Comparison of ENCODE assay signal across 22 mouse cellular contexts in the genomic region with DNA sequence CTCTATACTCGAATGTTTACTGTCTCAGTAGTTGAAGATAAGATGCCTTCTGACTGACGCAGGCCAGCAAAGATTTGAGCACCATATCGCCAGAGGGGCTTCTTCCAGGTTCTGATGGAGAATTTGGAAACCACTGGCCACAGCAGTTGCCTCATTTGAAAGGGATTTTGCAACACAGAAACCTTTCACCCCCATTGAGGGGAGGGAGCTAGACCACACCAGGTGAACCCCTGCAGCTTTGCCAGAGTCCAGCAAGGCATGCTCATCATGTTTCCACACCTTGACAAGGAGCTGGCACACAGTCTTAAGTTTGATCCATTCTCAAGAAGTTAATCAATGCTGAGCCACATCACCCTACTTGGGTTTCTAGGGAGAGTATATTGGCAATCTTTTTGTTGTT.
A peak's percentile ranks its signal among the peaks of the same experiment; 100 is the strongest.
DNase-seq lines count a peak whose midpoint lies in the region; ATAC-seq and TF ChIP-seq lines count a peak whose summit lies in the region.
"Had no signal": no experiment of that assay in that cellular context is flagged by ENCODE, and none has a peak within 500 bp of the region (broad histone marks: within the 10 kb centered on the region; RNA-seq: fewer than 3 reads in every experiment).

No protein-coding gene starts in this region.

- no peak for TF ChIP-seq CTCF in heart, adult 2 months (IDR thresholded peaks at IDR 0.05)
- no peak for TF ChIP-seq CTCF in liver, adult 2 months (IDR thresholded peaks at IDR 0.05; ENCODE audit: low read depth, low read length)
- TF ChIP-seq CTCF in liver, postnatal 0 days (IDR thresholded peaks at IDR 0.05; ENCODE audit: low read depth), result no peak

- no peak overlapping the region for H3K27ac ChIP-seq in heart, adult 2 months
- no peak overlapping the region for H3K27ac ChIP-seq in liver, adult 2 months (replicated peaks; ENCODE audit: insufficient read depth, low read depth, low read length)
- H3K27ac ChIP-seq in liver, embryonic 16.5 days (ENCODE audit: low read length), result no peak overlapping the region
- no peak overlapping the region for H3K27ac ChIP-seq in liver, embryonic 12.5 days
- H3K27ac ChIP-seq in liver, postnatal 0 days (ENCODE audit: low read depth), result no peak overlapping the region
- no peak overlapping the region for H3K27ac ChIP-seq in liver, embryonic 11.5 days (ENCODE audit: low read depth, low read length)

- H3K9me3 ChIP-seq in liver, embryonic 16.5 days (replicated peaks; ENCODE audit: control insufficient read depth, low read length), result no peaks in the 10 kb centered on the region
- H3K9me3 ChIP-seq in liver, embryonic 12.5 days (replicated peaks), result no peaks in the 10 kb centered on the region
- H3K9me3 ChIP-seq in liver, postnatal 0 days (ENCODE audit: low read length), result no peaks in the 10 kb centered on the region
- H3K9me3 ChIP-seq in liver, embryonic 11.5 days (ENCODE audit: control insufficient read depth, low read length), result no peaks in the 10 kb centered on the region
- H3K9me3 ChIP-seq: G1E had no signal

- no peak overlapping the region for H3K4me3 ChIP-seq in heart, adult 2 months
- no peak overlapping the region for H3K4me3 ChIP-seq in liver, adult 2 months (ENCODE audit: insufficient read depth, low read depth, low read length)
- no peak overlapping the region for H3K4me3 ChIP-seq in liver, embryonic 16.5 days (ENCODE audit: low read depth, low read length)
- no peak overlapping the region for H3K4me3 ChIP-seq in liver, embryonic 12.5 days
- H3K4me3 ChIP-seq in liver, postnatal 0 days (ENCODE audit: low read depth, low read length), result no peak overlapping the region
- no peak overlapping the region for H3K4me3 ChIP-seq in liver, embryonic 11.5 days (ENCODE audit: low read depth, low read length)

- H3K79me2 ChIP-seq in heart, adult 2 months (replicated peaks; ENCODE audit: control insufficient read depth, insufficient read depth, low read length), result no peaks in the 10 kb centered on the region
- H3K79me2 ChIP-seq in liver, adult 2 months (ENCODE audit: control insufficient read depth, insufficient read depth, low read length), result no peaks in the 10 kb centered on the region

- H3K9ac ChIP-seq in heart, adult 2 months (ENCODE audit: low read depth, low read length), result no peak overlapping the region
- H3K9ac ChIP-seq in liver, adult 2 months (ENCODE audit: low read depth, low read length), result no peak overlapping the region
- H3K9ac ChIP-seq in liver, embryonic 16.5 days (ENCODE audit: low read depth, low read length), result no peak overlapping the region
- H3K9ac ChIP-seq in liver, embryonic 12.5 days, result no peak overlapping the region
- H3K9ac ChIP-seq in liver, postnatal 0 days (replicated peaks), result no peak overlapping the region
- H3K9ac ChIP-seq in liver, embryonic 11.5 days (ENCODE audit: low read depth, low read length), result no peak overlapping the region

- no peak for TF ChIP-seq EP300 in heart, adult 2 months (IDR thresholded peaks at IDR 0.05; ENCODE audit: insufficient read depth, low read depth, low read length)
- no peak for TF ChIP-seq EP300 in liver, postnatal 0 days (IDR thresholded peaks at IDR 0.05; ENCODE audit: low read depth)

- TF ChIP-seq POLR2A in heart, adult 2 months (IDR thresholded peaks at IDR 0.05; ENCODE audit: insufficient read depth, low read depth, low read length), result no peak
- no peak for TF ChIP-seq POLR2A in liver, adult 2 months (IDR thresholded peaks at IDR 0.05; ENCODE audit: extremely low read depth, insufficient read depth, low read length)

- peak; percentile 47; the same call in 1 of the 2 replicates for ATAC-seq in liver, embryonic 16.5 days (ENCODE audit: low read depth)
- ATAC-seq in liver, embryonic 12.5 days, result no peak
- peak; percentile 74; the same call in 1 of the 2 replicates for ATAC-seq in liver, postnatal 0 days
- no peak for ATAC-seq in liver, embryonic 11.5 days (replicated peaks; ENCODE audit: low FRiP score)
- ATAC-seq: activated CD4-positive, CD25-positive, alpha-beta regulatory T cell, adult 4 months; CD4-positive, CD25-positive, alpha-beta regulatory T cell, adult 4 months; Patski had no signal

- no peak overlapping the region for H3K4me2 ChIP-seq in liver, embryonic 16.5 days (ENCODE audit: low read depth, low read length)
- H3K4me2 ChIP-seq in liver, embryonic 12.5 days, result no peak overlapping the region
- H3K4me2 ChIP-seq in liver, postnatal 0 days (ENCODE audit: low read depth, low read length), result no peak overlapping the region
- no peak overlapping the region for H3K4me2 ChIP-seq in liver, embryonic 11.5 days

- H3K27me3 ChIP-seq in heart, adult 2 months (ENCODE audit: control insufficient read depth, insufficient read depth, low read length), result no peaks in the 10 kb centered on the region
- H3K27me3 ChIP-seq in liver, adult 2 months (ENCODE audit: control insufficient read depth, insufficient read depth, low read length), result no peaks in the 10 kb centered on the region
- peaks cover 8% of the 10 kb centered on the region for H3K27me3 ChIP-seq in liver, embryonic 16.5 days (ENCODE audit: control insufficient read depth, insufficient read depth, low read depth, low read length)
- peaks cover 55% of the 10 kb centered on the region for H3K27me3 ChIP-seq in liver, embryonic 12.5 days (replicated peaks)
- H3K27me3 ChIP-seq in liver, postnatal 0 days (ENCODE audit: insufficient read depth, low read length), result peaks cover 3% of the 10 kb centered on the region; the same call in 1 of the 2 replicates
- peaks cover 18% of the 10 kb centered on the region for H3K27me3 ChIP-seq in liver, embryonic 11.5 days (replicated peaks; ENCODE audit: control insufficient read depth, insufficient read depth, low read length)
- H3K27me3 ChIP-seq: CH12.LX had no signal

- peak; percentile 45 for DNase-seq in heart, adult 11 months
- no peak for DNase-seq in heart, adult 2 months
- DNase-seq in liver, adult 2 months (ENCODE audit: extremely low read depth, low read depth, low spot score), result peak; percentile 63
- no peak for DNase-seq in liver
- DNase-seq in liver, postnatal 0 days, result peak; percentile 15
- DNase-seq in liver, embryonic 11.5 days (ENCODE audit: low spot score), result no peak
- DNase-seq: adrenal gland, adult 2 months; adrenal gland, adult 8-10 months; adrenal gland, postnatal 10 days; adrenal gland, postnatal 14 days; adrenal gland, postnatal 25 days; adrenal gland, postnatal 36 days; B cell, adult 2 months; cerebellum, adult 11 months; cerebellum, adult 11-12 months had no signal

- no peaks in the 10 kb centered on the region for H3K4me1 ChIP-seq in heart, adult 2 months (ENCODE audit: control insufficient read depth, insufficient read depth, low read length)
- H3K4me1 ChIP-seq in liver, adult 2 months (ENCODE audit: control insufficient read depth, insufficient read depth, low read length), result peaks cover 4% of the 10 kb centered on the region
- no peaks in the 10 kb centered on the region for H3K4me1 ChIP-seq in liver, embryonic 16.5 days (ENCODE audit: control insufficient read depth, low read depth, low read length)
- no peaks in the 10 kb centered on the region for H3K4me1 ChIP-seq in liver, embryonic 12.5 days
- no peaks in the 10 kb centered on the region for H3K4me1 ChIP-seq in liver, postnatal 0 days (ENCODE audit: insufficient read depth)
- H3K4me1 ChIP-seq in liver, embryonic 11.5 days (replicated peaks; ENCODE audit: control insufficient read depth, insufficient read depth, low read length), result no peaks in the 10 kb centered on the region

- no peaks in the 10 kb centered on the region for H3K36me3 ChIP-seq in heart, adult 2 months (ENCODE audit: control insufficient read depth, insufficient read depth, low read length)
- no peaks in the 10 kb centered on the region for H3K36me3 ChIP-seq in liver, adult 2 months (ENCODE audit: control insufficient read depth, insufficient read depth, low read length)
- H3K36me3 ChIP-seq in liver, embryonic 16.5 days (ENCODE audit: control insufficient read depth, insufficient read depth), result no peaks in the 10 kb centered on the region
- H3K36me3 ChIP-seq in liver, embryonic 12.5 days, result no peaks in the 10 kb centered on the region
- H3K36me3 ChIP-seq in liver, postnatal 0 days (replicated peaks; ENCODE audit: insufficient read depth, low read length), result no peaks in the 10 kb centered on the region
- no peaks in the 10 kb centered on the region for H3K36me3 ChIP-seq in liver, embryonic 11.5 days (ENCODE audit: control insufficient read depth, insufficient read depth, low read length)
- H3K36me3 ChIP-seq: G1E had no signal

- intact Hi-C loops in heart, adult 2 months (cut with DNase I), result no loop called here

- 46% methylated on average over 3 of the region's 3 CpGs for WGBS in heart, adult 2 months
- 17% methylated on average over 3 of the region's 3 CpGs for WGBS in liver, adult 2 months
- WGBS in liver, embryonic 16.5 days (ENCODE audit: insufficient replicate concordance), result 23% methylated on average over 3 of the region's 3 CpGs
- WGBS in liver, embryonic 12.5 days (ENCODE audit: insufficient replicate concordance), result 21% methylated on average over 3 of the region's 3 CpGs
- 33% methylated on average over 3 of the region's 3 CpGs for WGBS in liver, postnatal 0 days (ENCODE audit: insufficient replicate concordance)
- 28% methylated on average over 3 of the region's 3 CpGs for WGBS in liver, embryonic 11.5 days

Comparison
In these comparisons a context has a peak if more than half of its experiments do, and no peak if none do; other contexts are left out.
1. DNase-seq: peak in heart, adult 11 months (single experiment), liver, adult 2 months (single experiment) and liver, postnatal 0 days (single experiment); none in heart, adult 2 months (0 of 2), liver (single experiment) and liver, embryonic 11.5 days (single experiment).
2. ATAC-seq: peak in liver, embryonic 16.5 days (single experiment) and liver, postnatal 0 days (single experiment); none in liver, embryonic 12.5 days (single experiment) and liver, embryonic 11.5 days (single experiment).